Mouse (Mus musculus): ENCODE results near the gene Men1. TPM values are rescaled to one million over a fixed set of nuclear protein-coding genes. Genes with fewer than 3 reads are reported as not detected.
A peak's percentile ranks its signal among the peaks of the same experiment; 100 is the strongest.

Men1 gene
- polyA plus RNA-seq, 1 experiment from 2014 or later = 21.4 TPM

GRCm38 (mm10) chr19:6339890-6340504, 5.2 kb downstream of the Men1 start:
- 26% methylated on average over 15 of the region's 15 CpGs for WGBS (ENCODE audit: missing documents)
- Histone ChIP-seq H3K27ac (peak overlapping the region; percentile 74), H3K36me3 (ENCODE audit: inconsistent target) (peaks cover 7% of the 10 kb centered on the region; the same call in 1 of the 2 replicates), H3K79me2 (ENCODE audit: inconsistent target) (no peaks in the 10 kb centered on the region), H3K4me3 (ENCODE audit: inconsistent target) (peak overlapping the region; percentile 33)

- H3K79me2 ChIP-seq (ENCODE audit: inconsistent target) = no peaks in the 10 kb centered on the region
- peak within 1 kb of the TSS; percentile 74 for H3K27ac ChIP-seq
- WGBS (ENCODE audit: missing documents) = 1% methylated on average over 72 of the region's 72 CpGs
- H3K4me3 ChIP-seq (ENCODE audit: inconsistent target) = peak within 1 kb of the TSS; percentile 54
- peaks cover 9% of the 10 kb centered on the region; the same call in 1 of the 2 replicates for H3K36me3 ChIP-seq (ENCODE audit: inconsistent target)
Observed at GRCm38 (mm10) chr19:6340524-6341452, 6.0 kb downstream of the Men1 start, which contains the start of gene Map4k2. Gene Map4k2, plus strand, starts transcription at chr19:6341135.

GRCm38 (mm10) chr19:6341453-6342077, 6.8 kb downstream of the Men1 start:
- 5% methylated on average over 23 of the region's 23 CpGs for WGBS (ENCODE audit: missing documents)
- Histone ChIP-seq H3K36me3 (ENCODE audit: inconsistent target) (peaks cover 17% of the 10 kb centered on the region; the same call in 1 of the 2 replicates), H3K79me2 (ENCODE audit: inconsistent target) (no peaks in the 10 kb centered on the region), H3K27ac (no peak overlapping the region), H3K4me3 (ENCODE audit: inconsistent target) (peak overlapping the region; percentile 54)

GRCm38 (mm10) chr19:6342276-6342933, 7.6 kb downstream of the Men1 start:
- Histone ChIP-seq H3K36me3 (ENCODE audit: inconsistent target) (peaks cover 21% of the 10 kb centered on the region; the same call in 1 of the 2 replicates), H3K79me2 (ENCODE audit: inconsistent target) (no peaks in the 10 kb centered on the region), H3K4me3 (ENCODE audit: inconsistent target) (peak overlapping the region; percentile 54), H3K27ac (no peak overlapping the region)
- whole genome bisulfite sequencing (ENCODE audit: missing documents) = 53% methylated on average over 5 of the region's 5 CpGs

GRCm38 (mm10) chr19:6343066-6343925, 8.5 kb downstream of the Men1 start:
- Histone ChIP-seq H3K27ac (no peak overlapping the region), H3K36me3 (ENCODE audit: inconsistent target) (peaks cover 15% of the 10 kb centered on the region; the same call in 1 of the 2 replicates), H3K4me3 (ENCODE audit: inconsistent target) (no peak overlapping the region), H3K79me2 (ENCODE audit: inconsistent target) (no peaks in the 10 kb centered on the region)
- 85% methylated on average over 16 of the region's 19 CpGs for WGBS (ENCODE audit: missing documents)

- H3K79me2 ChIP-seq (ENCODE audit: inconsistent target) = no peaks in the 10 kb centered on the region
- no peak overlapping the region for H3K27ac ChIP-seq
- no peak overlapping the region for H3K4me3 ChIP-seq (ENCODE audit: inconsistent target)
- peaks cover 15% of the 10 kb centered on the region; the same call in 1 of the 2 replicates for H3K36me3 ChIP-seq (ENCODE audit: inconsistent target)
- WGBS (ENCODE audit: missing documents) = 82% methylated on average over 5 of the region's 5 CpGs
Observed at GRCm38 (mm10) chr19:6343996-6344395, 9.2 kb downstream of the Men1 start.

GRCm38 (mm10) chr19:6346023-6346422, 11.2 kb downstream of the Men1 start:
- no peak overlapping the region for H3K4me3 ChIP-seq (ENCODE audit: inconsistent target)
- no peak overlapping the region for H3K27ac ChIP-seq
- no peaks in the 10 kb centered on the region for H3K79me2 ChIP-seq (ENCODE audit: inconsistent target)
- 94% methylated on average over 5 of the region's 5 CpGs for WGBS (ENCODE audit: missing documents)
- H3K36me3 ChIP-seq (ENCODE audit: inconsistent target) = peaks cover 15% of the 10 kb centered on the region; the same call in 1 of the 2 replicates

- H3K4me3 ChIP-seq (ENCODE audit: inconsistent target) = no peak overlapping the region
- whole genome bisulfite sequencing (ENCODE audit: missing documents) = 80% methylated on average over 10 of the region's 10 CpGs
- H3K27ac ChIP-seq = no peak overlapping the region
- H3K79me2 ChIP-seq (ENCODE audit: inconsistent target) = no peaks in the 10 kb centered on the region
- H3K36me3 ChIP-seq (ENCODE audit: inconsistent target) = peaks cover 15% of the 10 kb centered on the region; the same call in 1 of the 2 replicates
Observed at GRCm38 (mm10) chr19:6346661-6347060, 11.9 kb downstream of the Men1 start.

GRCm38 (mm10) chr19:6347615-6348014, 12.8 kb downstream of the Men1 start:
- Histone ChIP-seq H3K4me3 (ENCODE audit: inconsistent target) (no peak overlapping the region), H3K36me3 (ENCODE audit: inconsistent target) (peaks cover 15% of the 10 kb centered on the region; the same call in 1 of the 2 replicates), H3K27ac (no peak overlapping the region)

GRCm38 (mm10) chr19:6348717-6349116, 13.9 kb downstream of the Men1 start:
- Histone ChIP-seq H3K79me2 (ENCODE audit: inconsistent target) (no peaks in the 10 kb centered on the region), H3K36me3 (ENCODE audit: inconsistent target) (peaks cover 24% of the 10 kb centered on the region; the same call in 1 of the 2 replicates), H3K27ac (no peak overlapping the region), H3K4me3 (ENCODE audit: inconsistent target) (no peak overlapping the region)
- WGBS (ENCODE audit: missing documents) = 51% methylated on average over 9 of the region's 9 CpGs

More at GRCm38 (mm10) chr19:6347615-6348014, 12.8 kb downstream of the Men1 start:
- H3K79me2 ChIP-seq (ENCODE audit: inconsistent target) = no peaks in the 10 kb centered on the region
- 98% methylated on average over 4 of the region's 4 CpGs for WGBS (ENCODE audit: missing documents)

- 48% methylated on average over 14 of the region's 14 CpGs for WGBS (ENCODE audit: missing documents)
- Histone ChIP-seq H3K36me3 (ENCODE audit: inconsistent target) (peaks cover 28% of the 10 kb centered on the region; the same call in 1 of the 2 replicates), H3K27ac (no peak overlapping the region), H3K79me2 (ENCODE audit: inconsistent target) (no peaks in the 10 kb centered on the region), H3K4me3 (ENCODE audit: inconsistent target) (no peak overlapping the region)
Observed at GRCm38 (mm10) chr19:6349215-6349983, 14.6 kb downstream of the Men1 start.

- no peak overlapping the region for H3K4me3 ChIP-seq (ENCODE audit: inconsistent target)
- 76% methylated on average over 11 of the region's 14 CpGs for WGBS (ENCODE audit: missing documents)
- no peak overlapping the region for H3K27ac ChIP-seq
- peaks cover 18% of the 10 kb centered on the region; the same call in 1 of the 2 replicates for H3K36me3 ChIP-seq (ENCODE audit: inconsistent target)
- H3K79me2 ChIP-seq (ENCODE audit: inconsistent target) = no peaks in the 10 kb centered on the region
Observed at GRCm38 (mm10) chr19:6351431-6352106, 16.8 kb downstream of the Men1 start.
